Mouse (Mus musculus): ENCODE data around the gene Ptprg. TPM values are rescaled to one million over a fixed set of nuclear protein-coding genes. Genes with fewer than 3 reads are reported as not detected.

Gene Ptprg
- polyA plus RNA-seq (2012; rRNA removed), result 32.1 and 35.0 TPM in 2 replicates

GRCm38 (mm10) chr14:11553273-11553665 is at the start of gene Ptprg:
Ptprg (plus strand) TSS chr14:11553532.

GRCm38 (mm10) chr14:12283641-12284040 is 730.3 kb downstream of the Ptprg start, which contains the start of gene Gm49355:
Gm49355 (plus strand) TSS chr14:12283976.

GRCm38 (mm10) chr14:12284141-12284912 is 731.0 kb downstream of the Ptprg start, which contains the start of gene 3830406C13Rik:
3830406C13Rik (plus strand) TSS chr14:12284173.

Other genes with a start within 250 kb of the Ptprg start
- gene Gm3839, start 196.8 kb upstream of the Ptprg start, polyA plus RNA-seq (2012; rRNA removed), result 0.31 and 0.83 TPM in 2 replicates